Mouse (Mus musculus) kidney, postnatal 25 days (tissue): ENCODE data around the gene Itga8.
A peak's percentile ranks its signal among the peaks of the same experiment; 100 is the strongest.

Experiments
- DNase-seq, 2 experiments: peaks; one replicate each; pipeline ENCODE4 v3.0.0; 2021; ENCODE audit warnings: mixed read lengths in 2 of 2

The Itga8 gene

GRCm38 (mm10) chr2:12301431-12302170, at the start of gene Itga8:
Gene Itga8 (minus strand): TSS chr2:12301922.
- DNase-seq, result peak; percentile 84 to 87

- no peak for DNase-seq
Observed at GRCm38 (mm10) chr2:12348914-12349313, 47.2 kb upstream of the Itga8 start.

DNA sequence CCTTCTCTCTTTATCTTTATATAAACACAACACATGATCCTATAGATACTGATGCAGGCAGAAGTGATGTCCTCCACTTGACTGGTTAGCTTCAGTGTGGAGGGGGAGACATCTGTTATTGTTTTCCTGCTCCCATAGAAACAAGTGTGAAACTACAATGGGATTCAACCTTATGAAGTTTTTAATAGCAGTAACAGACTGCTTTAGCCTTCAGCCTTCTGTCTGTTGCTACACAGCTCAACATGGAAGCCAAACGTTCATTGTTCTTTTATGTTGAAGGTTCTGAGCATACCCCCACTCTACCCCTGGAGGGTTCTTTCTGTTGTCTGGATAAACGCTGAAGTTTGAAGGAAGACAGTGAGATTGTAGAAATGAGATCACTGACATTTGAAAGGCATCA, 30.2 kb upstream of the Itga8 start:
- DNase-seq, result no peak

GRCm38 (mm10) chr2:12329620-12330019, 27.9 kb upstream of the Itga8 start:
- DNase-seq, result no peak

- DNase-seq, result no peak
Observed at GRCm38 (mm10) chr2:12329068-12329407, 27.3 kb upstream of the Itga8 start.

- DNase-seq, result no peak
Observed at GRCm38 (mm10) chr2:12328355-12329067, 26.8 kb upstream of the Itga8 start.

DNA sequence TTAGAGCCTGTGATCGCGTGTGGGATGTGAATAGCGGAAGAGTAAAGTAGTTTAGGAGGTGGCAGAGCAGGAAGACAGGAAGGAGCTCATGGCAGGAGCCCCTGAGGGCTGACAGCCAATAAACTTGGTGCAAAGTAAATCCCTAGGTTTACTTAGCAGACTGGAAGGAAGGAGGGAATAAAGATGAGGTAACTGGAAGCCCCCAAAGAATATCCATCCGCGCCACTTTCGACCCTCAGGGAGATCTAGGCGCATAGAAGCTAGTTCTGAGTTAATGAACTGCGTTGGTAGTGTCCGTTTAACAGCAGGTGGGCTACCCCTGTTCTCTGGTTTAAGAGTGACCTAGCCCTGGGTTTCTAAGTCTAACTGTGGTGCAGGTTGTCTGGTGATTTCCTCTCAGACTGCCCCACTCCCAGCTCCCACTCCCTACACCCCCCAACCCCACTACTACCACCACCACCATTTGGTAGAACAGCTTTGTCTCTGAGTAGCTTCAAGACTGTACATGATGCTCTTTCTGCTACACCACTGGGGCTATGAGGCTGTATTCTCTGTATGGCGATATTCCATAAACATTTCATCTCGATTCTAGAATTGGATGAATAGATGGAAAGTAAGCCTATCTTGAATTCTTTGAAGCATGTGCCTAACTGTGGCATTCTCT, 26.1 kb upstream of the Itga8 start:
- DNase-seq, result no peak

- peak; percentile 49 to 54 for DNase-seq
Observed at GRCm38 (mm10) chr2:12327216-12327615, 25.5 kb upstream of the Itga8 start.

DNA sequence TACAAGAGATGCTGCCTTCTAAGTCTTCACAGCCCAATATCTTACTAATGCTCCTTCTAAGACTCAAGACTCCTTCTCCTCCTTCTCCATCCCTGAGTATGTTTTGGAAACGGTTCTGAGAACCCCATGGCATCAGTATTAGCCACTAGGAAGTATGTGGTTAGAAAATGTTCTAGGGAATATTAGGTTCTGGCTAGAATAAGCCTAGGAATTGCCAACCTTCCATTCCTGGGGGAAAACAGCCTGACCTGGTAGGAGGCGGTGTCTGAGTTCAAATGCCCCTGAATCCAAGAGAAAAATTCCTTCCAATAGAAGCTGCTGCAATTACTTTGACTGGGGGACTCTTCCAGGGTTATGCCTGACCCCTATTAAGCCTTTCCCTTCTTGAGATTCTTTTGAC, 24.1 kb upstream of the Itga8 start:
- no peak for DNase-seq

GRCm38 (mm10) chr2:12325417-12325816, 23.7 kb upstream of the Itga8 start:
- no peak for DNase-seq

DNA sequence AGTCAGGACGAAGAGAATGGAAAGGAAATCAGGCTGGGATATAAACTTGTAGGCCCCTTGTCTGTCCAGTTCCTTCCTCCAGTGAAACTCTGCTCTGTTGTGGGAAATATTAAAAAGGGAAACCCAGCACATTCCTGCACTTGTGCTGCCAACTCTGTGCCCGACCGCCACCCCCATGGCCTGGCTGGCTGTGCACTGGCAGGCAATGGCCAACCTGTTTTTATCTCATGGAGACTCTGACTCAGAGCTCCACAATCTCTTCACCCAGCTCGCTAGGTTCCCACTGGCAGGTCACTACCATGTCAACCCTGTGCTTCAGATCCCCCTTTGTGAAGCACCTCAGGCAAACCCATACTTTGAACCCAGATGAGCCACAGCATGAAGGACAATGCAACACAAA, 19.2 kb upstream of the Itga8 start:
- no peak for DNase-seq

GRCm38 (mm10) chr2:12318715-12319114, 17.0 kb upstream of the Itga8 start:
- DNase-seq, result no peak

DNA sequence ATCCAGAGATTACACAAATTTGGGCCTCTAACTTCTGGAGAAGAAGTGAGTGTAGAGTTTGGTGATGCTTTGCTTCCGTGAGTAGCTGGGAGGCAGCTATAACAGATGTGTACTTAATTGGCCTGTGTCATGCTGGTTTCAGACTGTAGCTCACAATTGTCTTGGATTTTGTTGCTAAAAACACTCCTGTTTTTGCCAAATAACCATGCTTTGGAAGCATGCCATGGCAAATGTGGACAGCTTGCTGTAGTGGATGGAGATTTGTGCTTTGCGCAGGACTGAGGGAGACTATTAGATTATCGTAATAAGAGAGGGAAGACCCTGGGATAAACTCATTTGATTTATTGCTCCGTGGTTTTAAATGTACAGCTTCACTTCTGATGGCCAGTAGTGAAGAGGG, 16.3 kb upstream of the Itga8 start:
- DNase-seq, result no peak

DNA sequence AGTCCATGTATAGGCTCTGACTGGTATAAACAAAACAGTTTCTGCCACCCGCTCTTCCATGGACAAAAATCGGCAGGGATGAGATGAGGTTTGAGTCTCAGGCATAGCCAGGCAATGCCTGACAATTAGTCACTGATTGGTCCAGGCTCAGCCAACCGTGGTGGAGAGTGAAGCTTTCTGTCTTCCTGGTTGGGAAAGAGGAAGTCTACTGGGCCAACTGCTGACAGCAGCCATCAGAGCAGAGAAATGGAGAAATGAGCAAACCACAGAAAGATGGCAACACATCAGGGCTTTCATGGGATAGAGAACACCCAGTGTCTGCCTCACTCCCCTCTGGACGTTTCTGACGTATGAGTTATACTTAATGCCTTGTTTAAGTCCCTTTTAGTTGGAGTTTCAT, 15.6 kb upstream of the Itga8 start:
- peak in 1 of 2 experiments; percentile 52 for DNase-seq

- no peak for DNase-seq
Observed at GRCm38 (mm10) chr2:12316361-12316760, 14.6 kb upstream of the Itga8 start.

GRCm38 (mm10) chr2:12314028-12314427, 12.3 kb upstream of the Itga8 start:
- no peak for DNase-seq

DNA sequence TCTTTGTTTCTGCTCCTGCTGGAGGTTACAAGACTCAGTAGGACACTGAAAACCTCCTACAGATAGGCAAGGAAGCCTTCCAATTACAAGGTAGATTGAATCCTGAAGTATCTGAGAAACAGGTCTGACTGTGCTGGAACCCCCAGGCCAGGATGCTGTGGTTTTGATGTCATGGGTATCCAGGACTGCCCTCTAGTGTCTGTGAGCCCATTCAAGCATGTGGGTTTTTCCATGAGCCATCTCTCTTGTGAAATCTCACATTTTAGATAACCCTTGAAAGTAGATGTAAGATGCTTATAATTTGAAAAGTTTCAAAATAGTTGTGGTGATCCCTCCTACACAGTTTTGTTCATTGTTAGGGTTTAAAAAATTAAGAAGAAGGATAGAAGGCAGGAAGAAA, 6.7 kb upstream of the Itga8 start:
- no peak for DNase-seq

GRCm38 (mm10) chr2:12307311-12307710, 5.6 kb upstream of the Itga8 start:
- peak; percentile 44 to 59 for DNase-seq

DNA sequence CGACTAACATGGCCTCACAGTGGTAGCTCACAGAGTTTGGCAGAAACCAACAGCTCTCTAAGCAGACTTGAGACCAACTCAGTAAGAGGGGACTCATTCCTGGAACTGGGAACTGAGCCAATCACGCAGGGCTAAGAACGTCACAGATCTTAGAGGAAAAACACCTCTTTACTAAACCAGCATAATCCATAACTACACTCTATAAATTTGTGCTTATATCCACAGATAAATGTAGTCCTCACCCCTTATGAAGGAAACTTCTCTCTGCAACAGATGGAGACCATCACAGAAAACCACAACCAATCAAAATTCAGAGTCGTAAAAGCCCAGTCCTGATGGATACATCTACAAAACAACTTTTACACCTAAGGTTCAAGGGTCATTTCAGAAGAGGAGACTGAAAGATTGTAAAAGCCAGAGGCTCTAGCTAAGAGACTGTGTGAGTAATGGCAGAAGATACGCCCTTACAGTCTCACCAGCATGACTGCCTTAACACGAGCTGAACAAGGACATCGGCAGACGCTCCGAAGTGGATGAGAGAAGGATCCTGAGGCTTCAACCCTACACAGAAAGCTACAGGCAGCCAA, 3.4 kb upstream of the Itga8 start:
- DNase-seq, result no peak

DNA sequence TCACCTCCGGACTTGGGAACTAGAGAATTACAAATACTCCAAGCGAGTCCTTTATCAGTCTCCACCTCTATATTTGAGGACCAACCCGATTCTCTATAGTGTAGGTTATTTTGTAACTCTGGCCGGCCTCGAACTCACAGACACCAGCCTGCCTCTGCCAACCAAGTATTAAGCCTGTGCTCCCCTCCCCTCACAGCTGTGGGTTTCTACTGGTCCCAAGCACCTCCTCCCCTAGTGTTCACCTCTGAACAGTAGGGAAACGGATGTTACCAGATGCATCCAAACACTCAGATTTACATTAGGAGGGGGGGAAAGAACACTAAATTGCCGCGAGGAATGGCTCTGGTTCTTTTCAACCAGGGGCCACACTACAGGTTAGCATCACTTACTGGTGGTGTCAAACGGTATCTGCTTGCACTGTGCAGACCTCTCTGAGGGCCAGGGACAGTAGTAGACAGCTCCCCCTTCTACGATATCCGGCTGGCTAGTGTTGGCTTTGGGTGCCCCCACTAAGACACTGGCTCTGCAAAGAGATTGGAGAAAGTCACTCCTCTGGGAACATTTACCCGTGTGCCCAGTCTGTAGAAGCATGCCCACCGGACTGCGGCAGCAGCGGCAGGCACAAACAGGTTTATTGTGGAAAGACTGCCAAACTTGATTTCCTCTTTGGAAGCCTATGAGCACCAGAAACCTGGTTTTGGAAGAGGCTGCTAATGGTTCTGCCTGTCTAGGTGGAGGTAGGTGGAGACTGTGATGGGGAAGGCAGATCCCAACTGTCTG, 1.1 kb downstream of the Itga8 start:
- no peak for DNase-seq

- DNase-seq, result no peak
Observed at GRCm38 (mm10) chr2:12297287-12297686, 4.4 kb downstream of the Itga8 start.

DNA sequence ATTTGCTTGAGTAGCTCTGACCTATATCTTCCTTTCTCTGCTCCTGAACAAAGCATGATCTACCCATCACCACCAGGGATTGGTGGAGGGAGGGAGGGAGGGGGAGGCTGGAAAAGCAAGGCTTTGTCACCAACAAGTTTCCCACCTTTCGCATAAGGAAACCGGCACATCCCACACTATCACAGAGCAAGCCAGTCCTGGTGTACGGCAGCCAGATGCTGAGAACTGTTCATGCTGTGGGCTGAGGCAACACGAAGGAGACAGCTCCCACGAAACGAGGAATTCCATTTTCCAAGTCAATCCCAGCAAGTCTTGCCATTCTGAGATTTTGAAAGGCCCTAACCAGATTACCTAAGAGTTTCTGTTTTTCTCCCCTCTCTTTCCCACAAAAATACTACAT, 6.6 kb downstream of the Itga8 start:
- DNase-seq, result no peak

- DNase-seq, result no peak
Observed at GRCm38 (mm10) chr2:12294060-12294459, 7.7 kb downstream of the Itga8 start.
